Mouse (Mus musculus): ENCODE measurements at regions not wholly inside any gene's neighbourhood (a gene's known extent, or its start where the extent isn't known, plus 50 kb on each side); places are given as distances from the start of the nearest gene placed in this dataset.
"Not testable (repeated sequence)": the region's sequence is repeated elsewhere in the genome, so short reads cannot be mapped to it uniquely, and the experiment has no call there.

- no peak for DNase-seq
Measured at GRCm38 (mm10) chr5:26573446-26573845, 243.6 kb upstream of the Dpp6 start.

GRCm38 (mm10) chr5:26586108-26586507, 230.9 kb upstream of the Dpp6 start:
- DNase-seq, result no peak

DNA sequence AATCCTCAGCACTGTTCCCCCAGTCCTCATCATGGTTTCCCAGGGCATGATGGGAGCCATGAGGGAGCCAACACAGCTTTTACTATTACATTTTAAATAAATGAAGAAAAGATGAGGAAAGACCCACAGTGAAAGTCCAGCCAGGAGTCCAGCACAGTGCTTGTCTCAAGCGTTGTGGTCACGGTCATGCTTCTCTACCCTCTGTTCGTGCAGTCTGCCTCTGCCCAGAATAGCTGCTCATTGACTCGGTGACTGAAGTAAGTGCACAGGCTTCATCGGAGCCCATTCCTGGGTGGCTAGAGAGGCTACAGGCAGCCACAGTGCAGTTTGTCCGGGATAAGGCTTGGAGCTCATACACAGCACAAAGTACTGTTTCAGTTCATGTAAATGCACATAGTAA, 226.1 kb upstream of the Dpp6 start:
- DNase-seq, result no peak

GRCm38 (mm10) chr5:26592341-26592740, 224.7 kb upstream of the Dpp6 start:
- DNase-seq, result no peak

- DNase-seq, result no peak
Measured at GRCm38 (mm10) chr5:26597991-26598390, 219.0 kb upstream of the Dpp6 start.

- DNase-seq, result no peak
Measured at GRCm38 (mm10) chr5:26619272-26619671, 197.7 kb upstream of the Dpp6 start.

DNA sequence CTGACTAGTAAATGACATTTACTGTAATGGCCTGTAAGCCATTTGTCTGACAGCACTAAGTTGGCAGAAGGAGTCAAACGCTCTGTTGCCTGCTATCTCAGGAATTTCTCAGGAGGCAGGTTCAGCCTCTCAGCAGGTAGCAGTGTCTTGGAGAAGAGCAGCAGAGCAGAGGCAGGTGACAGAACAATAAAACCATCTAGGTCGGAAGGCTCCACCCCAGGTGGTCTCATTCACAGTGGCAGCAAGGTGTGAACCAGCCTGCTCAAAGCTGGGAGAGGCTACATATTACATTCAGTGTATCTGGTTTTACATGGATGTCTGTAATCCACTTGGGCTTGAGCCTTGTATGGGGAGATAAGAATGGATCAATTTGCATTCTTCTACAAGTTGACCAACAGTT, 194.9 kb upstream of the Dpp6 start:
- no peak for DNase-seq

DNA sequence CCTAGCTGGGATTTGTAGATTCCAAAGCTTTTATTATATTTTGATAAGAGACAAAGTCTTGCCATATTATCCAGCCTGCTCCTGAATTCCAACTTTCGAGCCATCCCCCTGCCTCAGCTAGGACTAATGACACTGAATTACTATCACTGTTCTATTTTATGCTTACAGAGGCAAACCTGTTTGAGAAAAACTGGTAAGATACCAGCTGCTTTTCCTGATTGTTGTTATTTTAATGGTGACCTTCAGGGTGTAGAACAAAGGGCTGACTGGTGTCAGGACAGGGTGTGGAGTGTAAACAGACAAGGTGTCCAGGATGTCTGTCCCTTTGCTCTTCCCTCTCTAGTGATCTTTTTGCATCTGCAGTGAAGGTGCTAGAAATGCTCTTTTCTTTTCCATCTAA, 145.5 kb upstream of the Dpp6 start:
- no peak for DNase-seq

DNA sequence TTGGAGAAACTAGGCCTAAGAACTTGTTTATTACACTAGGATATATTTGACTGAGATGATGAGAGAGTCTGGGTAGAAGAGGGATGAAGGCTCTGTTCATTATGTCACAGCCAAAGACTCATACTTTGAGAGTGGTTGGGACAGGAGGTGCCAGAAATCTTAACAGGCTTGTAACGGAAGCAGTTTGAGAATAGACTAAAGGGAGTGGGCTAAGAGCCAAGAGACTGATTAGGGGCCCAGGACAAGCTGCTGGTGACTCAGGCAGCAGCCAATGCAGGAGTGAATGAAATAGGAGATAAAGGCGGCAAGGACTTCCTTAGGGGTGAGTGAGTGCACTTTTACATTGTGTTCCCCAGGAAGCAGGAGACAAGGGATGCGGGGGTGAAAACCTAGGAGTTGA, 127.2 kb upstream of the Dpp6 start:
- DNase-seq, result no peak

GRCm38 (mm10) chr5:26691121-26691520, 125.9 kb upstream of the Dpp6 start:
- DNase-seq, result no peak

- DNase-seq, result no peak
Measured at GRCm38 (mm10) chr5:26692013-26692412, 125.0 kb upstream of the Dpp6 start.

GRCm38 (mm10) chr5:26703621-26704020, 113.4 kb upstream of the Dpp6 start:
- not testable (repeated sequence) for DNase-seq

DNA sequence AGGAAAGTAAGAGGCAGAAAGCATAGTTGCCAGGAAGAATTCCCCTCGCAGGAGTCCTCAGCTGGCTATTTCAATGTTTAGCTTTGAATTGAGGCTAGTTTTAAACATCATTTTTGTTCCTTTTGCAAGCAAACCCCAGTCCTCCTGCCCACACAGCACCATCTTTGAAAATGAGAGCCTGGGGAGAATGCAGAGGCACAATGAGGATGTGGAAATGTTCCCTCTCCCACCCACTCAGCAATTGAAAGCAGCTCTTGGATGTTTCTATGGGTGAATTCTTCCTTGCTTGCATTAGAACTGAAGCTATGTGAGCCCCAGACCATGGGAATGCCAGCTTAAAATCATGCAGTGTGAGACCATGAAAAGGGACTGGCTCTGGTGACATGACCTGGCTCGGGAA, 109.3 kb upstream of the Dpp6 start:
- no peak for DNase-seq

GRCm38 (mm10) chr5:26724491-26724890, 92.5 kb upstream of the Dpp6 start:
- no peak for DNase-seq

GRCm38 (mm10) chr5:26725953-26726352, 91.0 kb upstream of the Dpp6 start:
- DNase-seq, result no peak

DNA sequence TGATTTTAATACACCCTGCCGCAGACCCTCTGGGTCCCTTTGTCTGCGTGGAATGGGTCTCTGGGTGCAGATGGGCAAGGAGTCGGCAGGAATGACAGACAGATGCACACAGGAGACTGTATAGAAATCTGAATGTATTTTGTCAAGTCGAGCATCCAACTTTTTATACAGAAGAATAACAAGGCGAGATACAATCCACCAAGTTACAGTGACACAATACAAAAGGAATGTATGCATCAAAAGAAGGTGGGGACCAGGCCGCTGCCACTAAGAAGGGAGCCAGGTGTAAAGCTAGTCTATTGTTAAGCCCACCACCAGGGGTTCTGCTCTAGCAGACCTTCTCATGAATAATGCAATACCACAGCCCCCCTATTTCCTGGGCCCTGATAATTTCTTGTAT, 65.8 kb upstream of the Dpp6 start:
- DNase-seq, result not testable (repeated sequence)

GRCm38 (mm10) chr5:26751601-26752305, 65.2 kb upstream of the Dpp6 start:
- not testable (repeated sequence) for DNase-seq

GRCm38 (mm10) chr5:26754129-26754528, 62.9 kb upstream of the Dpp6 start:
- DNase-seq, result not testable (repeated sequence)
